Mouse (Mus musculus) brain, embryonic 14.5 days (tissue): Measurements from ENCODE around the gene Abhd14a. TPM values are rescaled to one million over a fixed set of nuclear protein-coding genes. Genes with fewer than 3 reads are reported as not detected.

Experiments
- DNase-seq: peaks from one replicate; pipeline ENCODE4 v3.0.0-alpha.2; 2011; ENCODE audit warnings: low read depth
- CTCF ChIP-seq: fragments of 200-500 bp; IDR thresholded peaks from 2 replicates; pipeline ENCODE4 v1.5.1; 2012; ENCODE audit warnings: inconsistent platforms, mild to moderate bottlenecking, moderate library complexity, borderline replicate concordance; ENCODE audit not compliant: insufficient read depth, insufficient read length; ENCODE audit errors: extremely low read depth
- POLR2A ChIP-seq: fragments of 200-500 bp; IDR thresholded peaks from 2 replicates; pipeline ENCODE4 v1.6.1; 2012; ENCODE audit warnings: mild to moderate bottlenecking, inconsistent platforms, borderline replicate concordance; ENCODE audit not compliant: poor library complexity, insufficient read depth, insufficient read length, severe bottlenecking; ENCODE audit errors: extremely low read depth
- polyA plus RNA-seq: library from polyadenylated mRNA; depleted of rRNA; stranded (reverse); fragments of >200 nt; gene quantifications from 2 replicates; pipeline ENCODE4 v1.2.3, GENCODE M21; 2012; rRNA removed

Abhd14a gene
- polyA plus RNA-seq, 1 experiment: 59.1 TPM

GRCm38 (mm10) chr9:106406443-106407078 is 40.9 kb downstream of the Abhd14a start:
- no peak for DNase-seq
- TF ChIP-seq POLR2A (no peak), CTCF (no peak)

GRCm38 (mm10) chr9:106405275-106405674 is 42.2 kb downstream of the Abhd14a start:
- DNase-seq: no peak
- TF ChIP-seq POLR2A (no peak), CTCF (no peak)

- DNase-seq: no peak
- TF ChIP-seq CTCF (no peak), POLR2A (no peak)
Measured at GRCm38 (mm10) chr9:106402607-106403375, 44.7 kb downstream of the Abhd14a start.

- no peak for DNase-seq
- no peak for TF ChIP-seq POLR2A
- no peak for TF ChIP-seq CTCF
Measured at GRCm38 (mm10) chr9:106402149-106402548, 45.3 kb downstream of the Abhd14a start.

- DNase-seq: no peak
- TF ChIP-seq CTCF (no peak), POLR2A (no peak)
Measured at GRCm38 (mm10) chr9:106399808-106400207, 47.7 kb downstream of the Abhd14a start.

- no peak for DNase-seq
- TF ChIP-seq CTCF: no peak
- TF ChIP-seq POLR2A: no peak
Measured at GRCm38 (mm10) chr9:106398667-106399311, 48.7 kb downstream of the Abhd14a start.

GRCm38 (mm10) chr9:106397733-106398132 is 49.7 kb downstream of the Abhd14a start:
- no peak for DNase-seq
- no peak for TF ChIP-seq POLR2A
- TF ChIP-seq CTCF: no peak

GRCm38 (mm10) chr9:106394649-106395602 is 52.6 kb downstream of the Abhd14a start:
- no peak for TF ChIP-seq POLR2A
- TF ChIP-seq CTCF: peak; percentile 56
- peak; percentile 68 for DNase-seq

- peak; percentile 60 for DNase-seq
- no peak for TF ChIP-seq POLR2A
- no peak for TF ChIP-seq CTCF
Measured at GRCm38 (mm10) chr9:106393548-106393947, 53.9 kb downstream of the Abhd14a start.

- TF ChIP-seq CTCF: no peak
- no peak for TF ChIP-seq POLR2A
- no peak for DNase-seq
Measured at GRCm38 (mm10) chr9:106392828-106393527, 54.5 kb downstream of the Abhd14a start.

Other genes with a start within 250 kb of the Abhd14a start
- 24.1 and 26.7 TPM in 2 replicates for gene Ppm1m, start 247.9 kb downstream of the Abhd14a start, polyA plus RNA-seq
- 51.1 and 63.8 TPM in 2 replicates for gene Twf2, start 244.6 kb downstream of the Abhd14a start, polyA plus RNA-seq
- 0.23 and 0.45 TPM in 2 replicates for gene Tlr9, start 225.1 kb downstream of the Abhd14a start, polyA plus RNA-seq
- gene Alas1, start 199.0 kb downstream of the Abhd14a start, polyA plus RNA-seq: 75.2 and 75.4 TPM in 2 replicates
- 10.4 and 15.4 TPM in 2 replicates for gene Poc1a, start 166.6 kb downstream of the Abhd14a start, polyA plus RNA-seq
- 41.5 and 50.3 TPM in 2 replicates for gene Dusp7, start 79.0 kb downstream of the Abhd14a start, polyA plus RNA-seq
- gene Rpl29, start 18.2 kb downstream of the Abhd14a start, polyA plus RNA-seq: 747 and 913 TPM in 2 replicates
- gene Acy1, start 9.4 kb downstream of the Abhd14a start, polyA plus RNA-seq: 14.9 and 15.7 TPM in 2 replicates
- gene Abhd14b, start 219 bp downstream of the Abhd14a start, polyA plus RNA-seq: 12.8 and 20.4 TPM in 2 replicates
- gene Pcbp4, start 5.6 kb upstream of the Abhd14a start, polyA plus RNA-seq: 607 and 743 TPM in 2 replicates
- gene Gpr62, start 18.3 kb upstream of the Abhd14a start, polyA plus RNA-seq: 0.35 and 0.52 TPM in 2 replicates
- 44.6 and 59.6 TPM in 2 replicates for gene Rrp9, start 28.3 kb upstream of the Abhd14a start, polyA plus RNA-seq
- gene Parp3, start 29.3 kb upstream of the Abhd14a start, polyA plus RNA-seq: 0.61 and 1.4 TPM in 2 replicates
- not detected in 2 replicates for gene Iqcf1, start 52.3 kb upstream of the Abhd14a start, polyA plus RNA-seq
- gene Iqcf5, start 66.9 kb upstream of the Abhd14a start, polyA plus RNA-seq: not detected in 2 replicates
- gene Iqcf3, start 114.0 kb upstream of the Abhd14a start, polyA plus RNA-seq: not detected in 2 replicates
- not detected in 2 replicates for gene Iqcf4, start 123.3 kb upstream of the Abhd14a start, polyA plus RNA-seq
- gene Iqcf6, start 178.9 kb upstream of the Abhd14a start, polyA plus RNA-seq: not detected in 2 replicates
- 11.8 and 13.3 TPM in 2 replicates for gene Grm2, start 208.4 kb upstream of the Abhd14a start, polyA plus RNA-seq
- gene Tex264, start 238.2 kb upstream of the Abhd14a start, polyA plus RNA-seq: 50.2 and 53.1 TPM in 2 replicates